Mouse (Mus musculus) forebrain, embryonic 12.5 days (tissue): ENCODE data around the gene Clptm1. TPM values are rescaled to one million over a fixed set of nuclear protein-coding genes. Genes with fewer than 3 reads are reported as not detected.

Source experiments
- ATAC-seq: fragments of 200-750 bp; cut with Nextera tagmentation; 2 replicates; pipeline ENCODE4 v1.8.0; 2017; ENCODE audit warnings: moderate TSS enrichment; ENCODE audit not compliant: low FRiP score
- H3K27ac ChIP-seq: fragments of 300-500 bp; sonication (generic); 2 replicates; pipeline ENCODE4 v1.5.1; 2016; ENCODE audit warnings: mild to moderate bottlenecking
- H3K27me3 ChIP-seq: fragments of 300-500 bp; sonication (generic); 2 replicates; pipeline ENCODE4 v1.6.1; 2016; ENCODE audit warnings: mild to moderate bottlenecking
- H3K36me3 ChIP-seq: fragments of 300-500 bp; sonication (generic); replicated peaks from 2 replicates; pipeline ENCODE4 v1.6.1; 2016; ENCODE audit warnings: mild to moderate bottlenecking
- H3K4me1 ChIP-seq: fragments of 300-500 bp; sonication (generic); 2 replicates; pipeline ENCODE4 v1.6.1; 2016
- H3K4me2 ChIP-seq: fragments of 300-500 bp; sonication (generic); 2 replicates; pipeline ENCODE4 v1.6.1; 2016; ENCODE audit warnings: mild to moderate bottlenecking, moderate library complexity
- H3K4me3 ChIP-seq: fragments of 300-500 bp; sonication (generic); replicated peaks from 2 replicates; pipeline ENCODE4 v1.5.1; 2016; ENCODE audit warnings: mild to moderate bottlenecking
- H3K9ac ChIP-seq: fragments of 300-500 bp; sonication (generic); 2 replicates; pipeline ENCODE4 v1.6.1; 2016; ENCODE audit warnings: mild to moderate bottlenecking
- H3K9me3 ChIP-seq: fragments of 300-500 bp; sonication (generic); 2 replicates; pipeline ENCODE4 v1.6.1; 2016
- WGBS: fragments of 180-500 bp; shearing (Covaris S2); methylation state at CpG from one replicate; pipeline ENCODE4 v1.1.7; 2016; 5-methylcytosine and 5-hydroxymethylcytosine counted together
- polyA plus RNA-seq: library from polyadenylated mRNA; unstranded; fragments of >200 nt; fragmentation: Nextera tagmentation; extraction: Ambion mirVana; gene quantifications from 2 replicates; pipeline ENCODE4 v1.2.1, GENCODE M21; 2016

Clptm1 gene
- polyA plus RNA-seq, 1 experiment from 2014 or later, result 85.6 TPM

DNA sequence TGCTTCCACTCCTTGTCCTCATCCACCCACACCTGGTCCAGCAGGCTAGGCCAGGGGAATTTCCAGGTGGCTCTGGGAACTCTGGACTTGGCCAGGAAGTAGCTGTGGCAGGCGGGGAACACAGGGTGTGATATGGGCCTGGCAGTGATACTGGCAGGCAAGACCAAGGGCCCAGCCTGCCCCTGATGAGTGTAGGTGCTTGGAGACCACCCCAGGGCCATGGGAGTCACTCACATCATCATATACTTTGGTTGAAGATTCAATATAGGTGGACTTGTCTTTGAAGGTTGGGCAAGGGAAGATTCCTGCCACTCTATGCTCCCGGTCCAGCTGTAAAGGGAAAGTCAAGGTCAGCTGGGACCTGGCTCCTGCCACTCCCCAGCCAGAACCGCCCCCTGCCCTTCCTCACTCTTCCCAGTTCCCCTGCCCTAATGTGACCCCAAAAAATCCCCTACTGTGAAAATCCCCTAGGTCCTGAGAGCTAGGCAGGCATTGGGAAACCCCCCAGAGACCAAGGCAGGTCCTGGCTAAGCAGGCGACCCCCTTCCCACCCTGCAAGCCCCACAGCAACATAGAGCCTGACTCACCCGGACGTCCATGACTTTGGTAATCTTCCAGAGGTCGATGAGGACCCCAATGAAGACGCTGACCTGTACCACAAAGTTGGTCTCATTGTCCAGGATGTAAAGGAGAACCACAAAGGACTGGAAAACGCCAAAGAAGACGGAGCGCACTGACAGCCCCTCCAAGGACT is 29.6 kb downstream of the Clptm1 start:
- Histone ChIP-seq H3K36me3 (peaks cover 85% of the 10 kb centered on the region), H3K4me3 (no peak overlapping the region), H3K27me3 (no peaks in the 10 kb centered on the region), H3K9me3 (no peaks in the 10 kb centered on the region), H3K27ac (no peak overlapping the region), H3K4me2 (no peak overlapping the region), H3K4me1 (no peaks in the 10 kb centered on the region), H3K9ac (no peak overlapping the region)
- 88% methylated on average over 11 of the region's 11 CpGs for WGBS
- no peak for ATAC-seq

- H3K9me3 ChIP-seq, result no peaks in the 10 kb centered on the region
- H3K4me2 ChIP-seq, result no peak overlapping the region
- H3K27me3 ChIP-seq, result no peaks in the 10 kb centered on the region
- H3K27ac ChIP-seq, result no peak overlapping the region
- H3K36me3 ChIP-seq, result peaks cover 78% of the 10 kb centered on the region
- no peak overlapping the region for H3K4me3 ChIP-seq
- peaks cover 3% of the 10 kb centered on the region; the same call in 1 of the 2 replicates for H3K4me1 ChIP-seq
- no peak overlapping the region for H3K9ac ChIP-seq
- WGBS, result 92% methylated on average over 2 of the region's 2 CpGs
- no peak for ATAC-seq
Measured at GRCm38 (mm10) chr7:19634591-19634990, 30.2 kb downstream of the Clptm1 start.

GRCm38 (mm10) chr7:19633855-19634254 is 31.0 kb downstream of the Clptm1 start:
- Histone ChIP-seq H3K9ac (no peak overlapping the region), H3K4me1 (peaks cover 6% of the 10 kb centered on the region; the same call in 1 of the 2 replicates), H3K4me2 (no peak overlapping the region), H3K4me3 (no peak overlapping the region), H3K36me3 (peaks cover 71% of the 10 kb centered on the region), H3K27me3 (no peaks in the 10 kb centered on the region), H3K9me3 (no peaks in the 10 kb centered on the region), H3K27ac (no peak overlapping the region)
- WGBS, result 91% methylated on average over 15 of the region's 15 CpGs
- ATAC-seq, result no peak

GRCm38 (mm10) chr7:19633197-19633596 is 31.6 kb downstream of the Clptm1 start:
- no peak for ATAC-seq
- Histone ChIP-seq H3K4me1 (peaks cover 11% of the 10 kb centered on the region; the same call in 1 of the 2 replicates), H3K9ac (no peak overlapping the region), H3K4me3 (no peak overlapping the region), H3K27me3 (no peaks in the 10 kb centered on the region), H3K36me3 (peaks cover 65% of the 10 kb centered on the region), H3K9me3 (no peaks in the 10 kb centered on the region), H3K4me2 (no peak overlapping the region), H3K27ac (no peak overlapping the region)
- WGBS, result 94% methylated on average over 17 of the region's 17 CpGs

DNA sequence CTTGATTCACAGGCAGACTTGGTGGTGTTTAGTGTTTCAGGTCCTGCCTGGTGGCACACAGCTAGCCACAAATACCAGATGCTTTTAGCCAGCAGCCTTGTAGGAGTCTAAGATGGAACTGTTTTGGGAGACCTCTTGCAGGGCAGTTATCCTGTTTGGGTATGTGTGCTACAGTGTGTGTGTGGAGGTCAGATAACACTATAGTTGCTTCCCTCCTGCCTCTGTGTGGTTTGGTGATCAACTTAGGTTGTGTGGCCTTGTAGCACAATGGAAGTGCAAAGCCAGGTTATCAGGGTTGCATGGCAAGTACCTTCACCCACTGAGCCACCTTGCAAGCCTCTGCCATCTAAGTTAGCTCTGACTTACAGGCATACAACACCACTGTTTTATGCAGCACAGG is 32.1 kb downstream of the Clptm1 start:
- Histone ChIP-seq H3K9ac (no peak overlapping the region), H3K36me3 (peaks cover 60% of the 10 kb centered on the region), H3K4me3 (no peak overlapping the region), H3K4me1 (peaks cover 11% of the 10 kb centered on the region; the same call in 1 of the 2 replicates), H3K4me2 (no peak overlapping the region), H3K27ac (no peak overlapping the region), H3K27me3 (no peaks in the 10 kb centered on the region), H3K9me3 (no peaks in the 10 kb centered on the region)
- ATAC-seq, result no peak

GRCm38 (mm10) chr7:19632275-19632674 is 32.6 kb downstream of the Clptm1 start:
- no peak overlapping the region for H3K4me3 ChIP-seq
- H3K9ac ChIP-seq, result no peak overlapping the region
- no peaks in the 10 kb centered on the region for H3K9me3 ChIP-seq
- no peaks in the 10 kb centered on the region for H3K27me3 ChIP-seq
- ATAC-seq, result no peak
- H3K27ac ChIP-seq, result no peak overlapping the region
- H3K4me2 ChIP-seq, result no peak overlapping the region
- H3K36me3 ChIP-seq, result peaks cover 55% of the 10 kb centered on the region
- peaks cover 11% of the 10 kb centered on the region; the same call in 1 of the 2 replicates for H3K4me1 ChIP-seq

DNA sequence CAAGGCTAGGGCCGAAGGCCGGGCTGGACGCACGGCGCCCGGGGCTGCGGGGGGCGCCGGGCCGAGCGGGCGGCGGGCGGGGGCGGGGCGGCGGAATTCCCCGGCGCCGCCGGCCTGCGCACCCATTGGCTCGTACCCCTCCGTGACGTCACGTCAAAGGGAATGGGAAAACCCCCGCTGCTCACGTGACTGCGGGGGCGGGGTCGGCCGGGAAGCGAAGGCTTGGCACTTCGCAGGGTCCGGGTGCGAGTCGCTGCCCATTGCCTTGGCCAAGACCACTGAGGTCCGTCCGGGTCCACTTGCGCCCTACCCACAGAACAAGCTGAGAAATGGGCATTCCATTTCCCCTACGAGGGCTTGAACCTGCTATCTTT is 35.5 kb downstream of the Clptm1 start, which contains the start of gene Relb:
Relb (minus strand) TSS at position 78 of the 374 bp plus-strand sequence.
- H3K9ac ChIP-seq, result peak within 1 kb of the TSS; percentile 58; the same call in 1 of the 2 replicates
- peaks cover 11% of the 10 kb centered on the region; the same call in 1 of the 2 replicates for H3K4me1 ChIP-seq
- H3K9me3 ChIP-seq, result no peaks in the 10 kb centered on the region
- H3K4me3 ChIP-seq, result peak within 1 kb of the TSS; percentile 72
- peak; percentile 78 for ATAC-seq
- H3K27me3 ChIP-seq, result no peaks in the 10 kb centered on the region
- H3K36me3 ChIP-seq, result peaks cover 26% of the 10 kb centered on the region
- WGBS, result 1% methylated on average over 26 of the region's 41 CpGs
- H3K27ac ChIP-seq, result peak within 1 kb of the TSS; percentile 78
- peak within 1 kb of the TSS; percentile 95 for H3K4me2 ChIP-seq

- 2% methylated on average over 50 of the region's 57 CpGs for WGBS
- peaks cover 11% of the 10 kb centered on the region; the same call in 1 of the 2 replicates for H3K4me1 ChIP-seq
- peak overlapping the region; percentile 72 for H3K4me3 ChIP-seq
- no peaks in the 10 kb centered on the region for H3K27me3 ChIP-seq
- H3K9ac ChIP-seq, result peak overlapping the region; percentile 58; the same call in 1 of the 2 replicates
- peak; percentile 90 for ATAC-seq
- H3K4me2 ChIP-seq, result peak overlapping the region; percentile 95
- H3K27ac ChIP-seq, result peak overlapping the region; percentile 78
- H3K36me3 ChIP-seq, result peaks cover 20% of the 10 kb centered on the region
- H3K9me3 ChIP-seq, result no peaks in the 10 kb centered on the region
Measured at GRCm38 (mm10) chr7:19628536-19629360, 36.1 kb downstream of the Clptm1 start.

- H3K27ac ChIP-seq, result peak overlapping the region; percentile 78; the same call in 1 of the 2 replicates
- H3K9me3 ChIP-seq, result no peaks in the 10 kb centered on the region
- H3K4me3 ChIP-seq, result peak overlapping the region; percentile 72
- no peak overlapping the region for H3K9ac ChIP-seq
- peaks cover 14% of the 10 kb centered on the region for H3K36me3 ChIP-seq
- WGBS, result 18% methylated on average over 17 of the region's 17 CpGs
- H3K4me1 ChIP-seq, result peaks cover 11% of the 10 kb centered on the region; the same call in 1 of the 2 replicates
- no peaks in the 10 kb centered on the region for H3K27me3 ChIP-seq
- H3K4me2 ChIP-seq, result peak overlapping the region; percentile 95
- ATAC-seq, result no peak
Measured at GRCm38 (mm10) chr7:19628192-19628535, 36.7 kb downstream of the Clptm1 start.

- no peaks in the 10 kb centered on the region for H3K27me3 ChIP-seq
- WGBS, result 61% methylated on average over 3 of the region's 3 CpGs
Measured at GRCm38 (mm10) chr7:19627721-19628120, 37.1 kb downstream of the Clptm1 start.

DNA sequence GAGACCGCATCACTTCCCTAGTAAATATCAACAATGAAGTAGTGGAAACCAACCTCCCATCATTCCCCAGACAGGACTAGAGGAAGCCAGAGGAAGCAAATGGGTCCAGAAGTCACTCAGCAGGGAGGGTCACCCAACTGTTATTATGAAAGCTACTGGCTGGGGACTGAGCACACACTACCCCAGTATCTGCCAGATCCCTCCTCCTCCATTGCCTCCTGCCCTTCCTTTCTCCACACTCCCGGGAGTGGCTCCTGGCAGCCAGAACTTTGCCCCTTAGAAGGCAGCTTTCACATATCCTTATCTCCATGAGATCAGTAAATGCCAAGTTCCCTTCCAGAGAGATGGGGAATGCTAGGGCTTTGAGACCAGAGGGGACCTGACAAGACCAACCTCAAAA is 41.4 kb downstream of the Clptm1 start:
- ATAC-seq, result no peak
- no peaks in the 10 kb centered on the region for H3K36me3 ChIP-seq
- no peak overlapping the region for H3K4me3 ChIP-seq
- peaks cover 14% of the 10 kb centered on the region for H3K27me3 ChIP-seq
- no peak overlapping the region for H3K4me2 ChIP-seq
- H3K9me3 ChIP-seq, result no peaks in the 10 kb centered on the region
- peaks cover 10% of the 10 kb centered on the region for H3K4me1 ChIP-seq
- no peak overlapping the region for H3K9ac ChIP-seq
- 75% methylated on average over 2 of the region's 2 CpGs for WGBS
- no peak overlapping the region for H3K27ac ChIP-seq

More at GRCm38 (mm10) chr7:19627721-19628120, 37.1 kb downstream of the Clptm1 start:
- peaks cover 10% of the 10 kb centered on the region for H3K36me3 ChIP-seq
- peaks cover 11% of the 10 kb centered on the region; the same call in 1 of the 2 replicates for H3K4me1 ChIP-seq
- no peak for ATAC-seq
- no peaks in the 10 kb centered on the region for H3K9me3 ChIP-seq
- no peak overlapping the region for H3K27ac ChIP-seq
- no peak overlapping the region for H3K9ac ChIP-seq
- peak overlapping the region; percentile 95; the same call in 1 of the 2 replicates for H3K4me2 ChIP-seq
- H3K4me3 ChIP-seq, result no peak overlapping the region

- H3K27me3 ChIP-seq, result peaks cover 14% of the 10 kb centered on the region
- ATAC-seq, result no peak
- 42% methylated on average over 6 of the region's 6 CpGs for WGBS
Measured at GRCm38 (mm10) chr7:19622241-19622640, 42.6 kb downstream of the Clptm1 start.

More at GRCm38 (mm10) chr7:19622241-19622640, 42.6 kb downstream of the Clptm1 start:
- no peak overlapping the region for H3K4me2 ChIP-seq
- H3K9ac ChIP-seq, result no peak overlapping the region
- H3K36me3 ChIP-seq, result no peaks in the 10 kb centered on the region
- H3K9me3 ChIP-seq, result no peaks in the 10 kb centered on the region
- no peak overlapping the region for H3K27ac ChIP-seq
- H3K4me3 ChIP-seq, result no peak overlapping the region
- H3K4me1 ChIP-seq, result peaks cover 7% of the 10 kb centered on the region
